Mouse (Mus musculus) erythroblast, adult 5-6 weeks (primary cell): ENCODE measurements around the gene Shmt2. TPM values are rescaled to one million over a fixed set of nuclear protein-coding genes. Genes with fewer than 3 reads are reported as not detected.

Experiments used
- ATAC-seq: replicated peaks from 2 replicates; pipeline ENCODE4 v1.8.0; 2016; ENCODE audit warnings: moderate number of reproducible peaks, mild to moderate bottlenecking, moderate TSS enrichment, inconsistent platforms; ENCODE audit not compliant: poor library complexity, low FRiP score, severe bottlenecking
- total RNA-seq, 2 experiments: library from RNA; stranded (forward) in 1 of 2; stranded (reverse) in 1 of 2; fragments of 150-400 nt in 1 of 2; fragments of 200-764, 138-1000 nt in 1 of 2; gene quantifications; 2 replicates each; pipeline versions ENCODE4 v1.2.3 to v1.2.4; 2015 to 2017; ENCODE audit warnings: low replicate concordance in 2 of 2

Shmt2 gene
- total RNA-seq (2015; ENCODE audit: low replicate concordance) (17.9 and 19.9 TPM in 2 replicates), total RNA-seq (2017; ENCODE audit: low replicate concordance) (12.3 and 18.3 TPM in 2 replicates)

DNA sequence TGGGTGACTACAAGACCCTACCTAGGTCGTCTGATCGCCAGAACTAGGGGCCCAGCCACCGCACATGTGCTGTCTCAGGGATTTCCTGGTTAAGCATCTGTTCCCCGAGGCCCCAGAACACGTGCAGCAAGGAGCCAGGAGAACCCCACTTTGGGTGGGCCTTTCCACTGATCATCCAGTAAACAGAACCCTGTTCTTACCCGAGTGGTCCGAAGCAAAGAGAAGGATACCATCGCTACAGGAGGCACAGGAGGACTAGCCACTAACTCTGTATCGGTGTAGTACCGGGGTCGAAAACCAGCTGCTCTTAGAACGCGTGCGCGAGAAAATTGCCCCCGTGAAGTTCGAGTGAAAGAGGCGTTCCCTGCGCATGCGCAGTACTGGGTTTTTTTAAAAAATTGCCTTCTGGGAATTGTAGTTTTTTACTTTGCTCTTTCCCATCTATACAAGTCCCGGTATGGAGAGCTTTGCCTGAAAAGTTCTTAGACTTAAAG is at the start of gene Shmt2:
Gene Shmt2, minus strand, starts transcription at position 357 of the 494 bp plus-strand sequence.
- ATAC-seq, result peak; percentile 78

DNA sequence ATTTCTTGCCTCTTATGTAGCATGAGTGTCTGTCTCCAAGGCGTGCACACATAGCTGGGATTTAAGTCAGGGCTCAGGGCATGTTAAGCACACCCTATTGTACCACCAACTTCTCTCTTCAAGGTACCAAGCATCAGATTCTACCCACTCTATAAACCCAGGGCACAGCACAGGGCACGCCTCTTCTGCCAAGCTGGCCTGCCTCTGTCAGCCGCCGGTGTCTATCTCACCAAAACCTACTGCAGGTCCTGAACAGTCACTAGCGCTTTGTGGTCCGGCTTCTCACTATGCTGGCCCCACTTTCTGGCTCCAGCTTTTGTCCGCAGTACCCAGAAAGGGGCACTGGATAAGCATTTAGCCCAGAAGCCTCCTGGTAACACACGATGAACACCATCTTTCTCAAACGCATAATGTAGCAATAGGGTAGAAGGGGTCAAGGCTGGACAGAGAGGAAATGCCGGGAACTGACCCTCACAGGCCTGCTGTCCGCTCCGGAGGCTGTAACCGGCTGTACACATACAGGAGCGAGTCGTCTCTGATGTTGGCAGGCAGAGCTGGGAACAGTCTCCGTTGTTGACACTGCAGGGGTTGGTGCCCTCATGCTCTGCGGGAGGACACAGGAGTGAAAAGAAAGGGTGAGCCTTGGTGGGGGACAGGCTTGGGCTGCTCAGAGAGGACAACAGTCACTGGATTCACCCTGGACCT is 48.8 kb upstream of the Shmt2 start:
- peak; percentile 64 for ATAC-seq

DNA sequence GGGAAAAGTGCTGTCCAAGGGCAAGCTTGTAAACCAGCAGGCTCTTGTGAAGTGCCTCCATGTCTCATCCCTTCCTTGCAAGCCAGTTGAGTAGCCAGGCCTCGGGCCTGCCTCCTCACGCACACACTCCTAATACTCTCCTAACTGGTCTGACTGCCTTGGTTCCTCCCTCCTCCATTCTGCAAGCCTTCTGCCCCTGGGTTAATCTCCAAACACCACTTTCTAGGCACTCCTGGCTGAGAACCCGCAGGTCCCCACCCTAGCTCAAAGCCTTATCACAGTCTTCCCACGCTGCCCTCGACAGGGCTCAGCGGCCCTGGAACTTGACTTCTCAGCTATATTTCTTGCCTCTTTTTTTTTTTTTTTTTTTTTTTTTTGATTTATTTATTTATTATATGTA is 48.1 kb upstream of the Shmt2 start:
- ATAC-seq, result peak; percentile 91

DNA sequence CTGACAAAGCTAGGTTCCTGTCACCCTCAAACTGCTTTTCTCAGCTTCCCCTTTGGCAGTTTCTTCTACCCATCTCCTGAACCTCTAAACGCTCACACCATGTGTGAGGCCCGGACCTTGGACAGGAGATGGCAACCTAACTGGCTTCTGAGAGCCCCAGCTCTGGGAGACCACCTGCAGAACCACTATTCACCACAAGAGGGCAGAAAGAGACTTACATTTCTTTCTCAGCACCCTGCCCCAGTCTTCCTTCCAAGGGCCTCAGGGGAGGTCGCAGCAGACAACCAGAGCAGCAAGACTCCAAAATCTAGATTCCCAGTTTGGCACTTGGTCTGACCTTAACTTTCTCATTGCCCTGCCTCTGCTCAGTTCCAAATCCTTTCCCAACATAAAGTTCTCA is 47.2 kb upstream of the Shmt2 start:
- ATAC-seq, result peak; percentile 66

DNA sequence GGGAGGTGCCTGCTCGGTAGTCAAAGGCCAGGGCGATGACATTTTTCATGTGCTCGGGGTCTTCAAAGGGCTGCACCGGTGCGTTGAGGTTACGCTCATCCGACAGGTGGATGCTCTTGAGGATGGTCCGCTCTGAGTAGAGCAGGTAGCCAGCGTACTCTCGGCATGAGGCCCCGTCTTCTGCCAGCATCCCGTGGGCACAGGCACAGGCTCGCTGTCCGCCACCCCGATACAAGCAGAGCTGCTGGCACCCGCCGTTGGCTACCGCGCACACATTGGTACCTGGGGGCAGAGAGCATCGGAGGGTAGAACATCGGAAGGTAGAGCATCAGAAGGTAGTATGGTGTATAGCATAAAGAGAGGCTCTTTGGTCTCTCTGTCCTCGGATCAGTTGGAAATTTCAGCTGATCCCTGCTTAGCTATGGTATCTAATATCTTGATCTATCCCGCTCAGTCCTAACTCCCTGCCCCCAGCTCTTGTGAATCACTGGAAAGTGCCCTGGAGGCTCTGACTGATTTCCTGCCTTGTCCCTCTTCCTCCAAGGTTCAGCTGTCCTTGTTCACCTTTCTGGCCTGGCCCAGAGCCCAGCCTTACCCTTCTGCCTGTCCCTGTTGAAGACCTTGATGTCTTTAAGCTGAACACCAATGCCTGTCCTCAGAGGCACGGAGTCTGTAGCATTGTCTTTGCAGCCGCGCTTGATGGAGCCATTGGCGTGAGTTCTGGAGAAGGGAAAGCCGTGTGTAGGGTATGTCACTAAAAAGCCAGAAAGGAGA is 44.5 kb upstream of the Shmt2 start:
- no peak for ATAC-seq

DNA sequence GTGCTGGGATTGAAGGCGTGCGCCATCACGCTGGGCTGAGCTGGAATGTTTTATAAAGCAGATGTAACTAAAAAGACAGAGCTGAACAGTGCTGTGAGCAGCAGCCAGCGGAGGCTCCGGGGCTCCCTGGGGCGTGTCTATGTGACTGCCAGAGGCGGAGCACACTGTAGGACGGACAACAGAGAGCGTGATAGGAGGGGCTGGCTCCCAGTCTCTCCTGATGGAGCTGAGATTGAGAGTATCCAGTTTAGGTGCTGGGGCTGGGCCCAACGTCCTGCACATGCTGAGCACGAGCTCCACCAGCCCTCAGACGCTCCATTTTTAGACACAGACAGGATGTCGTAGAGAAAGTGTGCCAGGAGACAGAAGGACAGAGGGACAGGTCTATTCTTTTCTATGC is 42.1 kb upstream of the Shmt2 start:
- ATAC-seq, result no peak

DNA sequence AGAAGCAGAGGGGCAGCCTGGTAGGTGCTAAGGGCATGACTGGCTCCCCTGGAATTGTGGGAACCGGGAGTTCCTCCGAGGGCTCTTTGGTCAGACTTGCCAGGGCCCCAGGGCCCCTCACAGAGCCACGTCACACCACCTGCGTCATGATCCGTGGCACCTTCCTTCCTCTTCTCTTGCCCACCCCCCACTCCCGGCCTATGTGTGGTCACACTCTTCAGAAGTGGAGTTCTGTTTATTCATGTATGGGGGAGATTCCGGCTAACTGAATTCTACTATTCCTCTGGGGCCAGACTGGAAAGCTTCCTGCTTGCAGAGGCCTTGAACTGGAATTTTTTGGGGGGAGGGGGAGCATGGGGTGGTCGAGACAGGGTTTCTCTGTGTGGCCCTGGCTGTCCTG is 41.6 kb upstream of the Shmt2 start:
- ATAC-seq, result no peak

DNA sequence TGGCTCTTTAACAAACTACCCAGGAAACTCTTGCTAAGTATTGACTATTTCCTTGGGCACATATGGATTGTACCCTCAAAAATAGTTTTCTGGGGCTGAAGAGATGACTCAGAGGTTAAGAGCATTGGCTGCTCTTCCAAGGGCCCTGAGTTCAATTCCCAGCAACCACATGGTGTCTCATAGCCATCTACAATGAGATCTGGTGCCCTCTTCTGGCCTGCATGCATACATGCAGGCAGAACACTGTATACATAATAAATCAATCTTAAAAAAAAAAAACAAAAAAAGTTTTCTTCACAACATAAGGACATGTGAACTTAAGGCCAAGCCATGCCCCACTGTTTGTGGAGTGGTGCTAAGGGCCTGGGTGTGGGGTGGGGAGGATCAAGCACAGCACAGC is 38.9 kb upstream of the Shmt2 start:
- ATAC-seq, result no peak

DNA sequence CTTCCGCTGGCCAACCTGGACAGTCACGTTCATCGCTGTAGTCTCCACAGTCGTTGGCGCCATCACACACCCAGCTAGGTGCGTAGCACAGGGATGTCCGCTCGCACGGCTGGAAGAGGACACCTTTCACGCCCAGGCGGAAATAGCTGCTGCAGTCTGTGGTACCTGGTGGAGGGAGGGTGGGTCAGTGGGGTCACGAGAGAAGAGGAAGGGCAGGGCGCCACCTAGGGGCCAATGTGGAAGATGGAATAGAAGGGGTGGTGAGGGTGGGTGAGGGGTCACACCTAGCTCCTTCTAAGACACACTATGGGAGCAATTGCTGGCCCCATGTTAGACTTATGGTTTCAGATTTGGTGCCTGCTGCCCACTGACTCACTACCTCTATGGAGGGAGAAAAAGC is 35.2 kb upstream of the Shmt2 start:
- no peak for ATAC-seq

DNA sequence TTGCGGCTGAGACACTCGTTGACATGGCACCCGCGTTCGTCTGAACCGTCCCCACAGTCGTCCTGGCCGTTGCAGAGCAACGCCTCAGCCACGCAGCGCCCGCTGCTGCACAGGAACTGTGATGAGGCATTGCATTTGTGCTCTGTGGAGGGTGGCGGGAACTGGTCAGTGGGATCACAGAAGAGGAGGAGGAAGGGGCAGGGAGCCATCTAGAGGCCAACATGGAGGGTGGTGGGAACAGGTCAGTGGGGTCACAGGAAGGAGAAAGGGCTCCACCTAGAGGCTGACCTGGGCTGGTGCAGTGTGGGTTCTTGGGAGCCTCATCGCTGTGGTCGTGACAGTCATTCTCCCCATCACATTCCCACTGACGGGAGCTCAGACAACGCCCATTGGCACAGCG is 33.5 kb upstream of the Shmt2 start:
- ATAC-seq, result peak; percentile 53

DNA sequence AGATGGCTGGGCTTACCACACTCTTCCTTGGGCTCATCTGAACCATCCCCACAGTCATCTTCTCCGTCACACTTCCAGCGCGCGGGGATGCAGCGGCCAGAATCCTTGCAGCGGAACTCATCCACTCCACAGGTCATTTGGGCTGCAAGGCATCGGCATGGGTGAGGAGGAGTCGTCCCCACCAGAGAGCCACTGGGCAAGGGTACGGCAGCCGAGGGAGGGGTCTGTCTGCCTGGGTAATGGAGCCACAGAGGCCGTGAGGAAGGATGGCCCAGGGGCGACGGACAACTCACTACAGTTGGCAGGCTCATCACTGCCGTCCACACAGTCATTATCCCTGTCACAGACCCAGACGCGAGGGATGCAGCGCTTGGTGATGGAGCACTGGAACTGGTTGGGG is 27.6 kb upstream of the Shmt2 start:
- no peak for ATAC-seq

DNA sequence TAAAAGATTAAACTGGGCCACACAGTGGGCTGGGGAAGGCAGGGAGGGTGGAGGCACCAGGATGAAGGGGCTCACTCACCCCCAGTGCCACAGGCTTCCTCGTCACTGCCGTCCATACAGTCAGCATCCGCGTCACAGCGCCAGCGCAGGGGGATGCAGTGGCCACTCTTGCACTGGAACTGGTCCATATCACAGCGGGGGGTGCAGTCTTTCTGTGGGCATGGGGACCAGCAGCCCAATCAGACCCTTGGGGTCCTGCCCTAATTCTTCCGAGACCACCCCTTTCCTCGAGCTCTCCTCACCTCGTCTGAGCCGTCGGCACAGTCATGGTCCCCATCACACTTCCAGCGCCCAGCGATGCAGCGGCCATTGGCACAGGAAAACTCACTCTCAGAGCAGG is 26.0 kb upstream of the Shmt2 start:
- ATAC-seq, result no peak

DNA sequence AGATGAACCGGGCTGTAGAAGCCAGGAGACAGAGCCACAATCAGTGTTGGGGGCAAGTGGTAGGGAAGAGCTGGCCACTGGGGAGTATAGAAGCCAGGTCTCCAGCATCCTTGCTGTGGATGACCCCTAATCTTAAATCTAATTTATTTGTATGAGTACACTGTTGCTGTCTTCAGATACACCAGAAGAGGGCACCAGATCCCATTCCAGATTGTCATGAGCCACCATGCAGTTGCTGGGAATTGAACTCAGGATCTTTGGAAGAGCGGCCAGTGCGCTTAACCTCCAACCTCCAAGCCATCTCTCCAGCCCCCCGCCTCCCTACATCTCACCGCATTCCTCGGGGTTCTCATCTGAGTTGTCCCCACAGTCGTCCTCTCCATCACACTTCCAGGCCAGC is 24.3 kb upstream of the Shmt2 start:
- ATAC-seq, result no peak

DNA sequence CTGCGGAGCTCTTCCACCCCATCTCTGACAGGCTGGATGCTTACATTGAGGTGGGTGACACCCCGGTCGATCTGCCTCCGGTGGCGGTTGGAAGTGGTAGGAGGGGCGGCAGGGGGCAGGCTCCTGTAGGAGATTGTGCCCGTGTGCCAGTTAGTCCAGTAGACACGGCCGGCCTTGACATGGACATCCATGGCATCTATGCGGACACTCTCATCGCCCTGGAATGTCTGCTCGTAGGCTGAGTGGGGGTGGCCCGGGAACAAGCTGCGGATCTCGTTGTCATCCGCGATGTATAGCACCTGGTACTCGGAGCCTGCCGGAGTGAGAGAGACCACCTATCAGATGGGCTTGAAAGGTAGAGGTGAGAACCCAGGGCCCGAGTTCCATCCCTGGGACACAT is 22.1 kb upstream of the Shmt2 start:
- ATAC-seq, result no peak

DNA sequence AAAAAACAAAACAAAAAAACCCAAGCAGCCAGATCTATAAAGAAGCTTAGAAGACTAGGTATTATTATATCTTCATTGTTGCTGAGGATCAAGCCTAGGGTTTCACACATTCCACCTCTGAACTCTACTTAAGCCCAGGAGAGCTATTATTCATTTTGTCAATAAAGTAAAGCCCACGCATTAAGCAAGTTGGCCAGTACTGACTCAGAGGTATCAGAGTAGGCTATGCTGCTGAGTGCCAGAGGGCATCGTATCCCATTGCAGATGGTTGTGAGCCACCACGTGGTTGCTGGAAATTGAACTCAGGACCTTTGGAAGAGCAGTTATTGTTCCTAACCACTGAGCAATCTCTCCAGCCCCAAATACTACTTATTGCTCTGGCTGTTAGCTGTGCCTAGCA is 21.7 kb upstream of the Shmt2 start:
- ATAC-seq, result no peak

DNA sequence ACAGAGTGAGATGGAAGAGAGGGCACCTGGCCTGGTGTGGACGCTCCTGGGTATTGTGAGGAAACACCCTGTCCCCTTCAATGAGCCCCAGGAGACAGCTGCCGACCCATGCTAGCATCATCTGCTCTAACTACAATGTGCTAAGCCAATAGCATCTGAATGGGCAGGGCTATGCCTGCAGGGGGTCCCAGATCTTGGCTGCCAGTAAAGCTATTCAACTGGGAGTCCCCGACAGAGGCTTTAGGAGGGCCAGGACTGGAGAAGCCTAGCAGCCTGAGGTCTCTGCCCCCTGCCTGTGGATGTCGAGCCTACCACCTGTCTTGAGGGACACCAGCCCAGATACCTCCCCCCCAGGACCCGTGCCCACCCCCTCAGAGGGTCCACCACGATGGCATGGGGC is 20.5 kb upstream of the Shmt2 start:
- ATAC-seq, result no peak

DNA sequence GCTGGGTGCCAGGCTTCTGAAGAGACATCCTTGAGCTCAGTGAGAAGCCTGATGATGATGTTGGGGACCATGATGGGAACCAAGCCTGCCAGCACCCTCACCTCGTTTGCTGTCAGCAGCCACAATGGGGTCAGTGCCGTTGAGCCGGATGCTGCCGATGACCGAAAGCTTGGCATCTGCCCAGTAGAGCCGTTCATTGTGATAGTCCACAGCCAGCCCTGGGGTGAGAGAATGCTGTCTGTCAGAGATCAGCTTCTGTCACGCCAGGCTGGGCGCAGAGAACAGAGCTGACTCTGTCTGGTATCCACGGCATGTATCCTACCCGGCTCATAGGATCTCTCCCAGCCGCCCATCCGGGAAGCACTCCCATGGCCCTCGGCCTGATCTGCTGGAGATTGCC is 19.8 kb upstream of the Shmt2 start:
- ATAC-seq, result no peak

DNA sequence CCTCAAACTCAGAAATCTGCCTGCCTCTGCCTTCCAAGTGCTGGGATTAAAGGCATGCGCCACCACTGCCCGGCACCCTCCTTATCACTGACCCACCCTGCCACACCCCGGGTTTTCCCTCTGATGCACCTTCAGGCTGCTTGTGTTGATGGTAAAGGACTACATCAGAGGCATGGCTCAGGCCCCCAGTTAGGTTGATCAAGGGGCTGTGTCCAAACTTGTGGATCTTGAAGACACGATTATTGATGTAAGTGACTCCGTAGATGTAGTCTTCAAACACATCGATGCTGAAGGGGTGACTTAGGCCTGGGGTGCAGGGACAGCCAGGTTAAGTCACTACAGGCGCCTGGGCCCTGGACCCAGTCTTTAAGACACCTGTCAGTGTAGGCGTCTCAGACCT is 19.3 kb upstream of the Shmt2 start:
- no peak for ATAC-seq

DNA sequence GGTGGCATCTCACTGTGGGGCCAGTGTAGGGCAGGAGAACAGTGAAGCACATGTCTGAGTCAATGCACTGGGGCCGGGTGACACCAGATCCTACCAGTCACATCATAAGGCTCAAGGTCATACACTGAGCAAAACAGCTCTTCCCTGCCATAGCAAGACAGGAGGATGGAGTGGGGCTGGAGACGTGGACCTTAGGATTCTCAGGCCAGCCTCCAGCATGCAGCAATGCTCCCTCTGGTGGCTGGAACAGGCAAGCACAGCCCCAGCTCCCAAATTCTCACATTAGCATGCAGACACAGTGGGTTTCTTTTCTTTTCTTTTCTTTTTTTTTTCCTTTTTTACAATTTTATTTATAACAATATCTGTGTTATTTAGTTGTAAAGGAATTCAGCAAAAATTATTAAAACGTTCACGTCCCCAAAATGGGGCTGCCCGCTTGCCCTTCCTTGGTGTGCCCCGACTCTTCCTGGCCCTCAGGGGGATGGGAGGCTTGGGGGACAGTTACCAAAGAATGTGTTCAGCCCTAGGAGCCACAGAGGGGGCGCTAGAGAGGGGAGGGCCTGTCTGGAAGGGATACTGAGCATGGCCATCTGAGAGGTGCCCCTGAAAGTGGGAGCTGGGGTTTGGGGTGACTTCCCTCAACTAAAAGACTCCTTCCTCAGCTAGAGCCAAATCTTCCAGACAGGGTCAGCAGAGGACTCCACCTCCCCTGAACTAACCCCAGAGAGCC is 15.8 kb upstream of the Shmt2 start:
- ATAC-seq, result peak; percentile 79

DNA sequence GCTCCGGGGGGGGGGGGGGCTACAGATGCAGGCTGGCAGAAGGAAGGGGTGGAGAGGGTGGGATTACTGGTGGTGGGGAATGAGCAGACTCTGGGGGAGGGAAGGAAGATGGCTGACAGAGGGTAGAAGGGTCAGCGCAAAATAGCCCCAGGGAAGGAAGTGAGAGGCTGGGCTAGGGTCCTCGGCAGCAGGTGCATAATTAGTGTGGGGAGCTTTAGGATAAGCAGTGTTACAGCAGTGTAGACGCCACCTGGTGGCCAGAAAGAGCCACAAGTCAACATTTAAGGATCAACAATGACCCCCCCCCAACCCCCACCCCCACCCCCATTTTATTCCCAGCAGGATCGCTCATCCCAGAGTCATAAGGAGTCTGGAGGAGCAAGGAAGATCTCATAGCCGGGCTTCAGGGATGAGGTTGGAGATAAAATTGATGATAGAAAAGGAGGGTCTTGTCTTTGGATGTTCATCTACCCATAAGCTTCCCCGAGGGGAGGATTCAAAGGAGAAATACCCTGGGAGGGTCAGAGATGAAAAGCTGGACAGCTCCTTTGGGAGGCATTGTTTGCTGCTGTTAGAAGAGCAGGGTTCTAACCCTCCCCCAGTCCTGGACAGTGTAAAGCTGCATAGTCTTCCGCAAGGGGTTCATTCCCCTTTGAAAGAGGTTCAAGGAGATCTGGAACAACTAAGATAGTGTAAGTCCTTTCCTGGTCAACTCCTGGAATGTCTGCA is 14.5 kb upstream of the Shmt2 start:
- no peak for ATAC-seq
